Mouse (Mus musculus) embryonic fibroblast, embryonic 13.5 days (primary cell): ENCODE measurements around the gene Fgd4.

Experiments
- CTCF ChIP-seq: IDR thresholded peaks from 2 replicates; pipeline ENCODE4 v1.5.1; 2011; ENCODE audit warnings: mild to moderate bottlenecking, control low read depth, low read length, moderate library complexity, borderline replicate concordance; ENCODE audit not compliant: insufficient read depth
- POLR2A ChIP-seq: IDR thresholded peaks from 2 replicates; pipeline ENCODE4 v1.6.1; 2011; ENCODE audit warnings: low read depth, mild to moderate bottlenecking, control low read depth, low read length, moderate library complexity

GRCm38 (mm10) chr16:16523632-16524031 lies 76.7 kb downstream of the Fgd4 start:
- TF ChIP-seq CTCF (no peak), POLR2A (no peak)
